Mouse (Mus musculus) testis, adult 2 months (tissue): ENCODE results near the gene Cx3cl1.

ENCODE experiments used
- CTCF ChIP-seq: fragments of 200-500 bp; IDR thresholded peaks from 2 replicates; pipeline ENCODE4 v1.5.1; 2012; ENCODE audit warnings: low read depth, mild to moderate bottlenecking, inconsistent platforms, low read length, moderate library complexity; ENCODE audit not compliant: control insufficient read depth, insufficient read depth, insufficient replicate concordance
- POLR2A ChIP-seq: fragments of 200-500 bp; IDR thresholded peaks from 2 replicates; pipeline ENCODE4 v1.6.1; 2012; ENCODE audit warnings: low read depth, mild to moderate bottlenecking, inconsistent platforms, low read length, moderate library complexity; ENCODE audit not compliant: control insufficient read depth

GRCm38 (mm10) chr8:94751023-94751849 lies 20.6 kb upstream of the Cx3cl1 start:
- TF ChIP-seq CTCF = no peak
- TF ChIP-seq POLR2A = no peak
